Mouse (Mus musculus): ENCODE measurements around the gene Cltc.

- TF ChIP-seq CTCF (conservative IDR thresholded peaks at IDR 0.05; ENCODE audit: low read length) (no peak), POU5F1 (IDR thresholded peaks at IDR 0.05; ENCODE audit: borderline replicate concordance, low read length) (no peak), NANOG (IDR thresholded peaks at IDR 0.05; ENCODE audit: borderline replicate concordance, low read length) (no peak)
Measured at GRCm38 (mm10) chr11:86691956-86692355, 65.4 kb downstream of the Cltc start.

Data from E14TG2a.4 (cell line).